Mouse (Mus musculus) midbrain, embryonic 14.5 days (tissue): Measurements from ENCODE around the gene Cd177. TPM values are rescaled to one million over a fixed set of nuclear protein-coding genes. Genes with fewer than 3 reads are reported as not detected.
"Not testable (repeated sequence)": the region's sequence is repeated elsewhere in the genome, so short reads cannot be mapped to it uniquely, and the experiment has no call there.

Source experiments
- ATAC-seq: fragments of 200-750 bp; cut with Nextera tagmentation; 2 replicates; pipeline ENCODE4 v1.8.0; 2017; ENCODE audit warnings: moderate number of reproducible peaks, moderate library complexity; ENCODE audit not compliant: low FRiP score, low TSS enrichment
- DNase-seq: peaks from one replicate; pipeline ENCODE4 v3.0.0-alpha.2; 2015
- H3K27ac ChIP-seq: fragments of 300-500 bp; sonication (generic); replicated peaks from 2 replicates; pipeline ENCODE4 v1.5.1; 2014; ENCODE audit warnings: mild to moderate bottlenecking, low read depth, low read length, moderate library complexity
- H3K27me3 ChIP-seq: fragments of 300-500 bp; sonication (generic); 2 replicates; pipeline ENCODE4 v1.6.1; 2014; ENCODE audit warnings: low read length, control low read depth, mixed read lengths; ENCODE audit not compliant: control insufficient read depth, insufficient read depth
- H3K36me3 ChIP-seq: fragments of 300-500 bp; sonication (generic); 2 replicates; pipeline ENCODE4 v1.6.1; 2014; ENCODE audit warnings: low read length, control low read depth; ENCODE audit not compliant: control insufficient read depth, insufficient read depth
- H3K4me1 ChIP-seq: fragments of 300-500 bp; sonication (generic); 2 replicates; pipeline ENCODE4 v1.6.1; 2014; ENCODE audit warnings: mild to moderate bottlenecking, antibody characterized with exemption, low read length, control low read depth; ENCODE audit not compliant: control insufficient read depth, insufficient read depth
- H3K4me2 ChIP-seq: fragments of 300-500 bp; sonication (generic); 2 replicates; pipeline ENCODE4 v1.6.1; 2014; ENCODE audit warnings: mild to moderate bottlenecking, low read length, moderate library complexity
- H3K4me3 ChIP-seq: fragments of 300-500 bp; sonication (generic); replicated peaks from 2 replicates; pipeline ENCODE4 v1.5.1; 2014; ENCODE audit warnings: low read depth, low read length
- H3K9ac ChIP-seq: fragments of 300-500 bp; sonication (generic); replicated peaks from 2 replicates; pipeline ENCODE4 v1.6.1; 2014; ENCODE audit warnings: mild to moderate bottlenecking, low read length, moderate library complexity
- H3K9me3 ChIP-seq: fragments of 300-500 bp; sonication (generic); 2 replicates; pipeline ENCODE4 v1.6.1; 2016; ENCODE audit warnings: low read length, control low read depth, mixed read lengths; ENCODE audit not compliant: control insufficient read depth
- WGBS: fragments of 180-500 bp; shearing (Covaris S2); extraction: QIAGEN DNeasy Blood & Tissue Kit; methylation state at CpG from one replicate; pipeline ENCODE4 v1.1.7; 2014; 5-methylcytosine and 5-hydroxymethylcytosine counted together
- polyA plus RNA-seq: library from polyadenylated mRNA; unstranded; fragments of >200 nt; fragmentation: Nextera tagmentation; extraction: Ambion mirVana; gene quantifications from 2 replicates; pipeline ENCODE4 v1.2.1, GENCODE M21; 2014

Cd177 gene
- polyA plus RNA-seq, 1 experiment from 2014 or later = 0.24 TPM

DNA sequence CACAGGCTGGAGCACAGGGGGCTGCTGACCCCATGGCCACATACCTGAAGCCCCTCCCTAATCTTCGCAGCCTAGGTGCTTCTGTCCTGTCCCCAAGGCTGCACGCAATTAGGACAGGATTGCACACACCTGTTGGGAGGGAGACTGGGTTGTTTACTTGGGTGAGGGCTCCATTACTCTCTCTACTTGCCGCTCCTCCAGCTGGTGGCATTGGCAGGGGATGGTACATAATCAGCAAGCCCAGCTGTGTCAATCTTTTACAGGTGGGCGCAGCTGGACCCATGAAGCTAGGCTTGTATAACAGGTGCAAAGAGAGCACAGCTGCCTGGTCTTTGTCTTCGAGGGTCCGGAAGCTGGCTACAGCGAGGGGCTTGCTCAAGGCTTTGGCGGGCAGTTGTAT, 2.5 kb upstream of the Cd177 start:
- H3K9ac ChIP-seq = no peak overlapping the region
- H3K4me3 ChIP-seq = no peak overlapping the region
- 90% methylated on average over 8 of the region's 8 CpGs for WGBS
- H3K4me2 ChIP-seq = no peak overlapping the region
- no peaks in the 10 kb centered on the region for H3K27me3 ChIP-seq
- no peaks in the 10 kb centered on the region for H3K4me1 ChIP-seq
- H3K9me3 ChIP-seq = no peaks in the 10 kb centered on the region
- no peak overlapping the region for H3K27ac ChIP-seq
- DNase-seq (no peak), ATAC-seq (no peak)
- no peaks in the 10 kb centered on the region for H3K36me3 ChIP-seq

DNA sequence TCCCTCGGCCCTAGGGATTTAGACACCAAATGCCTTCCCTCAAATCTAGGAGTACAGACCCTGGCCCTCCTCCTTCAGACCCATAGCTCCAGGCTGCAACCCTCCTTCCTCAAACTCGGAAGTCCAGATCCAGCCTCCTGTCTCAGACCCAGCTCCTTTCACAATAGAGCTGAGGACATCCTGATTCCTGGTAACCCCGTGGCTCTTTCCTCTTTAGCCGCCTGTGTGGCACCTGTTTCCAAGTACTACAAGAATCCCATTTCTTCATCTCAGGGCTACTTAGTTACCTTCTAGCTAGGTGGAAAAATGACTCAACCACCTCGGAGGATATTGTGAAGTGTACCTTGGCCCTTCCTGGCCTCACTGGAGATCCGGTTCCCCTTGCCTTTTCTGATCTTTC, 1.1 kb upstream of the Cd177 start:
- Histone ChIP-seq H3K4me2 (no peak overlapping the region), H3K9me3 (no peaks in the 10 kb centered on the region), H3K27me3 (no peaks in the 10 kb centered on the region), H3K27ac (no peak overlapping the region), H3K4me1 (no peaks in the 10 kb centered on the region), H3K36me3 (no peaks in the 10 kb centered on the region), H3K4me3 (no peak overlapping the region), H3K9ac (no peak overlapping the region)
- DNase-seq = no peak
- WGBS = 74% methylated on average over 6 of the region's 6 CpGs
- no peak for ATAC-seq

DNA sequence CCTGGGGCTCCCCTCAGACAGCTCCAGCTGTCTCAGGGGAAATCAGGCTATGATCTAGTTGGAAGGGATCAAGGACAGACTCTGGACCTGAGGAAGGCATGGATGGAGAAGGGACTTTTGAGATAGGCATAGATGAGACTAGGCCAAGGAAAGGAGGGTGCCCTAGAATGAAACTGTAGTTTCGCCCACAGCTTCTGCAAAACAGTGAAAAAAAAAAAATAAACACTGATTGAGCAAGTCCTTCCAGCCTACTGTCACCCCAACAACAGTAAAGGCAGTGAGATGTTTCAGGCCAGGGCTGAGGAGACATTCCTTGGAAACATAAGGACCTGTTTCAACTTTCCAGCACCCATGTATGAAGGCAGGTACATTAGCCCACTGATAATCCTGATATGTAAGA, 1.6 kb downstream of the Cd177 start:
- ATAC-seq = no peak
- H3K9ac ChIP-seq = no peak overlapping the region
- no peak overlapping the region for H3K4me2 ChIP-seq
- H3K9me3 ChIP-seq = no peaks in the 10 kb centered on the region
- no peak for DNase-seq
- no peaks in the 10 kb centered on the region for H3K4me1 ChIP-seq
- H3K36me3 ChIP-seq = no peaks in the 10 kb centered on the region
- 84% methylated on average over 1 of the region's 1 CpGs for WGBS
- H3K4me3 ChIP-seq = no peak overlapping the region
- no peaks in the 10 kb centered on the region for H3K27me3 ChIP-seq
- no peak overlapping the region for H3K27ac ChIP-seq

DNA sequence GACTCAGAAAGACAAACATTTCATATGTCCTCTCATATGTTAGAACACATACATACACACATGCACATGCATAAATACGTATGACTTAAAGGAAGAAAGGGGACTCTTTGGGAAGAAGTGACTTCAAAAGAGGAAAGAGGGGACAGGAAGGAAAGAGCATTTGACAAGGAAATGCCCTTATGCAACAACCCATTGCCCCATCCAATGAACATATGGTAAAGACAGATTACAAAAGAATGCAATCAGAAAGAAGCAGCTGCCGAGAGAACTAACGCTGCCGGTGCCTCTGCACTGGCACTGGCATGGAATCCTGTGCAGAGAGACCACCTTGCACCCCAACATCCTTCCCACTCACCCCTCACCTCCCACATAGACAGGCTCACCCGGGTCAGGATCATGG, 6.6 kb downstream of the Cd177 start:
- ATAC-seq (no peak), DNase-seq (no peak)
- no peak overlapping the region for H3K4me3 ChIP-seq
- no peaks in the 10 kb centered on the region for H3K9me3 ChIP-seq
- H3K4me2 ChIP-seq = no peak overlapping the region
- 82% methylated on average over 5 of the region's 5 CpGs for WGBS
- 0 out of 2 replicates have a peak, but pooled peaks cover 3% of the 10 kb centered on the region for H3K4me1 ChIP-seq
- H3K27ac ChIP-seq = no peak overlapping the region
- H3K27me3 ChIP-seq = no peaks in the 10 kb centered on the region
- no peak overlapping the region for H3K9ac ChIP-seq
- no peaks in the 10 kb centered on the region for H3K36me3 ChIP-seq

DNA sequence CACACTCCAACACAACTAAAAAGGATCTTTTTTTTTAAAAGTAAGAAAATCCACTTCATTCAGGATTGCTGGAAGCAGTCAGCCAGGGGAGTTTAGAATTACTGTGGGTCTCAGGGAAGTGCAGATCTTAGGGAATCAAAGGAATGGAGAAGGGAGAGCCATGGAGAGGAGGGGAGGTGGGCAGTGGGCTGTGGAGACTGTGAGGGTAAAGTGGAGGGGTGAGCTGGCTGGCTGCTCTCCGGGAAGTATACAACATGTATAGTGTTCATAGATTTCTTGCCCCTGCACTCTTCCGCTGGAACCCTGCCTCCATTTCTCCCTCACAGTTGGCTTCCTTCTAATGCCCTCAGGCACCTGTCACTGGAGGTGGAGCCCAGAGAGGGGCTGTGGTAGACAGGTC, 8.5 kb downstream of the Cd177 start:
- no peak overlapping the region for H3K4me2 ChIP-seq
- no peak overlapping the region for H3K27ac ChIP-seq
- ATAC-seq = no peak
- no peak overlapping the region for H3K9ac ChIP-seq
- no peaks in the 10 kb centered on the region for H3K9me3 ChIP-seq
- H3K36me3 ChIP-seq = no peaks in the 10 kb centered on the region
- no peak overlapping the region for H3K4me3 ChIP-seq
- no peak for DNase-seq
- 93% methylated on average over 2 of the region's 2 CpGs for WGBS
- H3K4me1 ChIP-seq = 0 out of 2 replicates have a peak, but pooled peaks cover 3% of the 10 kb centered on the region
- H3K27me3 ChIP-seq = no peaks in the 10 kb centered on the region

DNA sequence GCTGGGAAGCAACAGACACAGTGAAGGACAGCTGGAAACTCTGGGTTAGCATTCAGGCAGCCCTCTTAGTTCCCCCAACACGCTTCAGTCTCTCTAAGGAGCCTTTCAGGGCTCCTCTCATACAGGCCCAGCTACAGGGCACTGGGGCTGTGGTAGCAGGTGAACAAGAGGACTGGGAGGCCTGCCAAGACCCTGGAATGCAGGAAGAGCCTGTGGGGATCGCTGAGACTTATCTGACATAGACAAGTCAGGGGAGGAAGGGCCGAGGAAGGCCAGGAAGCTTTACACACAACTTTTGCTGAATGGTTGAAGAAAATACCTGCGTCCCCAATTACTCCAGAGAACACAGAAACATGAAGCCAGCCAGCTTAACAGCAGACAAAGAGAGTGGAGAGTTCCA, 9.4 kb downstream of the Cd177 start:
- 39% methylated on average over 4 of the region's 4 CpGs for WGBS
- no peak overlapping the region for H3K27ac ChIP-seq
- no peak overlapping the region for H3K9ac ChIP-seq
- H3K36me3 ChIP-seq = no peaks in the 10 kb centered on the region
- H3K4me1 ChIP-seq = 0 out of 2 replicates have a peak, but pooled peaks cover 3% of the 10 kb centered on the region
- no peaks in the 10 kb centered on the region for H3K27me3 ChIP-seq
- H3K9me3 ChIP-seq = no peaks in the 10 kb centered on the region
- ATAC-seq = no peak
- H3K4me3 ChIP-seq = no peak overlapping the region
- DNase-seq = peak; percentile 13
- no peak overlapping the region for H3K4me2 ChIP-seq

DNA sequence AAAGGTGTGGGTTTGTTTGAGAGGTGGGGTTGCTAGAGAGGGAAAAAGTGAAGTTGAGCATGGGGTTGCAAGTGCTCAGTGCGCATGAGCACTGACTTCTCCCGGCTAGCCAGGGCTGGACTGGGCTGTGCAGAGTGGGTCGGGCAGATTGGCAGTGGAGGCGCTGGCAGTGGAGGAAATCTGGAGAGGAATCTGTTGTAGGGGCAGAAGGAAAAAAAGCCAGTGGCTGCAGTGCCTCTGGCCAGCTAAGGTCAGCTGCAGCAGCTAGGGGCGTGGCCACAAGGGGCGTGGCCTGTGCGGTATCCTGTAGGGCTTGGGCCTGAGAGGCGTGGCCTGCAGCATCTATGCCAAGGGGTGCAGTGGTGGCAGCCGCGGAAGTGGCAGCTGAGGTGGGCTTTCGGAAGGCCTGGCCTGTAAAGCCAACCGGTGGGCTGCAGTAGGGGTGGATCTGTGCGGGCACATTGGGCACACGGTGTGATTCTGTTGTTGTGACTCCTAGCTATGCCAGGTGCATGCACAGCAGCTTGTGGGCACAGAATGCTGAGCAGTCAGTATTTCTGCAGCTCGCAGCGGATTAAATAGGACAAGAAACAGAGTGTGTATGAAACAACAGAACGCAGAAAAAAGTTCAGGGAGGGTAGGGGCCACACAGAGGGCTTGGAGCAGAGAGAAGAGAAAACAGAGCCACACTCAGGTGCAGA, 24.0 kb downstream of the Cd177 start:
- WGBS = 20% methylated on average over 17 of the region's 17 CpGs
- ATAC-seq = no peak
- DNase-seq = peak; percentile 52

DNA sequence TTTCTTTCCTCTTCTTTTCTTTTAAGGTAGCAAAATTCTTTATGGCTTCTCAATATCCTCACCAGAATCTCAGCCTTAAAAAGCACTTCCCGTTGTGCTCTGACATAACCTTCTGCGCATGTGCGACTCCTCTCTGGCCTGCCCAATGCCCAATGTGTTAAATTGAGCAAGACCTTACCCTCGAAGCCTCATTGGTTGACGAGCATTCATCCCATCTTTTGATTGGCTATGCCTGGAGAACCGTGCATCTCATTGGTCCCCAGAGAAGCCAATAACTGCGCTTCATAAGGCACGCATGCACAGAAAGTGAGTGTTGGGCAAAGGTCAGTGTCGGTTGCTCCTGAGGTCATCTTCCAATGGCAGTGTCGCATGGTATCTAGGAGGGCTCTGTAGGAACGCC, 33.3 kb downstream of the Cd177 start, which contains the start of gene Gm4763:
Gm4763 (minus strand) TSS at position 101 of the 400 bp plus-strand sequence.
- H3K4me2 ChIP-seq, H3K27ac ChIP-seq, H3K4me3 ChIP-seq, H3K27me3 ChIP-seq, H3K9ac ChIP-seq, H3K4me1 ChIP-seq, H3K36me3 ChIP-seq, DNase-seq, H3K9me3 ChIP-seq, ATAC-seq: not testable (repeated sequence)
- WGBS = 93% methylated on average over 11 of the region's 11 CpGs

More for the DNA sequence above, 24.0 kb downstream of the Cd177 start:
- H3K27me3 ChIP-seq = no peaks in the 10 kb centered on the region
- H3K4me1 ChIP-seq = 0 out of 2 replicates have a peak, but pooled peaks cover 3% of the 10 kb centered on the region
- no peaks in the 10 kb centered on the region for H3K9me3 ChIP-seq
- no peaks in the 10 kb centered on the region for H3K36me3 ChIP-seq
- peak overlapping the region; percentile 44 for H3K4me2 ChIP-seq
- H3K4me3 ChIP-seq = peak overlapping the region; percentile 17; the same call in 1 of the 2 replicates
- 0 out of 2 replicates have a peak overlapping the region, but pooled peaks have one; percentile 20 for H3K9ac ChIP-seq
- H3K27ac ChIP-seq = no peak overlapping the region

DNA sequence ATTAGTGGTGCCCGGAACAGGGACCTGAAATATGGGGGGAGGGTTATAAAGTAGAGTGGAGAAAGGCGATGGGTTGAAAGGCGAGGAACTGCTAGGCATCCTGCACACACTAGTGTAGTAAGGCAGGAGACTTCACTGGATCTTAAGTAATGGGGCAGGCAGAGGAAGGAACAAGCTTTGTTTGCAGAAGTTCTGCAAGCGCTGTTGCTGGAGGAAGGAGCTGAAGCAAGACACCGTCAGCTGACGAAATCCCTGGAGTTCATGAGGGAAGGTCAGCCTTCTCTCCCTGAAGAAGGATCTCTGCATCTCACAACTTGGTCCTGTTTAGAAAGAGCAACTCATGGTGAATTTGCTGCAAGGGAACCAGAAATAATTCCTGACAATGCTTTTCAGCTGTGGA, 45.1 kb downstream of the Cd177 start:
- H3K27ac ChIP-seq = no peak overlapping the region
- no peak overlapping the region for H3K9ac ChIP-seq
- H3K9me3 ChIP-seq = no peaks in the 10 kb centered on the region
- H3K27me3 ChIP-seq = no peaks in the 10 kb centered on the region
- 81% methylated on average over 6 of the region's 6 CpGs for WGBS
- no peaks in the 10 kb centered on the region for H3K36me3 ChIP-seq
- DNase-seq = no peak
- ATAC-seq = no peak
- no peak overlapping the region for H3K4me3 ChIP-seq
- H3K4me2 ChIP-seq = no peak overlapping the region
- H3K4me1 ChIP-seq = no peaks in the 10 kb centered on the region
